Mouse (Mus musculus) intestine, postnatal 0 days (tissue): Measurements from ENCODE around the gene Kcnip4. TPM values are rescaled to one million over a fixed set of nuclear protein-coding genes. Genes with fewer than 3 reads are reported as not detected.

Source experiments
- ATAC-seq: fragments of 200-750 bp; cut with Nextera tagmentation; 2 replicates; pipeline ENCODE4 v1.8.0; 2017; ENCODE audit warnings: mild to moderate bottlenecking, moderate TSS enrichment, moderate library complexity
- H3K27ac ChIP-seq: fragments of 300-500 bp; sonication (generic); 2 replicates; pipeline ENCODE4 v1.5.1; 2014; ENCODE audit warnings: mild to moderate bottlenecking, low read depth, low read length, moderate library complexity
- H3K27me3 ChIP-seq: fragments of 300-500 bp; sonication (generic); replicated peaks from 2 replicates; pipeline ENCODE4 v1.6.1; 2014; ENCODE audit warnings: low read length, mixed read lengths; ENCODE audit not compliant: control insufficient read depth, insufficient read depth
- H3K36me3 ChIP-seq: fragments of 300-500 bp; sonication (generic); 2 replicates; pipeline ENCODE4 v1.6.1; 2014; ENCODE audit warnings: mild to moderate bottlenecking, moderate library complexity; ENCODE audit not compliant: control insufficient read depth, insufficient read depth
- H3K4me1 ChIP-seq: fragments of 300-500 bp; sonication (generic); replicated peaks from 2 replicates; pipeline ENCODE4 v1.6.1; 2014; ENCODE audit warnings: antibody characterized with exemption, low read length, mixed read lengths; ENCODE audit not compliant: control insufficient read depth, insufficient read depth
- H3K4me2 ChIP-seq: fragments of 300-500 bp; sonication (generic); replicated peaks from 2 replicates; pipeline ENCODE4 v1.6.1; 2014; ENCODE audit warnings: low read depth, mild to moderate bottlenecking, moderate library complexity
- H3K4me3 ChIP-seq: fragments of 300-500 bp; sonication (generic); 2 replicates; pipeline ENCODE4 v1.5.1; 2014; ENCODE audit warnings: low read depth, low read length
- H3K9ac ChIP-seq: fragments of 300-500 bp; sonication (generic); 2 replicates; pipeline ENCODE4 v1.6.1; 2014; ENCODE audit warnings: mild to moderate bottlenecking, low read depth, low read length
- H3K9me3 ChIP-seq: fragments of 300-500 bp; sonication (generic); 2 replicates; pipeline ENCODE4 v1.6.1; 2016; ENCODE audit warnings: mixed run types; ENCODE audit not compliant: control insufficient read depth
- CTCF ChIP-seq: sonication (generic); IDR thresholded peaks from 2 replicates; pipeline ENCODE4 v1.5.1; 2016; ENCODE audit warnings: low read depth, mild to moderate bottlenecking, control low read depth, antibody characterized with exemption, moderate library complexity
- WGBS: fragments of 180-500 bp; shearing (Covaris S2); extraction: QIAGEN DNeasy Blood & Tissue Kit; methylation state at CpG from one replicate; pipeline ENCODE4 v1.1.7; 2014; 5-methylcytosine and 5-hydroxymethylcytosine counted together
- polyA plus RNA-seq: library from polyadenylated mRNA; unstranded; fragments of >200 nt; fragmentation: Nextera tagmentation; extraction: Ambion mirVana; gene quantifications from 2 replicates; pipeline ENCODE4 v1.2.1, GENCODE M21; 2015

Kcnip4 gene
- polyA plus RNA-seq, 1 experiment from 2014 or later: 1.5 TPM

DNA sequence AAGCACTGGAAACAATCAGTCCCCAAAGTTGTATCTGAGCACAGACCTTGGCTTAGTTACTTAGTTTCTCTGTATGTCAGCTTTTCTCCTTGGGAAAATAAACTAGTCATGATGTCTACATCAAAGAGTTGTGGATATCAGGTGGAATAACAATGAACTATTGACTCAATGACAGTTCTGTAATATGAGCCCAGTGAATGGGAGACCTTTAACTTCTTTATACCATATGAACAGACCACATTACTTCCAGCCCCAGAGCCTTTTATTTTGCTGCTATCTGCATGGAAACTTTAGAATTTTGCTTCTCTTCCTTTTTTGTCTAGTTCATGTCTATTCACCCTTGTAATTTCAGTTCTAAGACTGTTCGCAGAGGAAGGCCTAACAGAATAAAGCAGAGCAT lies 1011.4 kb downstream of the Kcnip4 start:
- 93% methylated on average over 1 of the region's 1 CpGs for WGBS
- H3K4me1 ChIP-seq: no peaks in the 10 kb centered on the region
- H3K9ac ChIP-seq: no peak overlapping the region
- H3K9me3 ChIP-seq: no peaks in the 10 kb centered on the region
- no peak overlapping the region for H3K4me3 ChIP-seq
- H3K4me2 ChIP-seq: no peak overlapping the region
- H3K36me3 ChIP-seq: no peaks in the 10 kb centered on the region
- no peak for TF ChIP-seq CTCF
- no peak overlapping the region for H3K27ac ChIP-seq
- ATAC-seq: no peak
- H3K27me3 ChIP-seq: no peaks in the 10 kb centered on the region

DNA sequence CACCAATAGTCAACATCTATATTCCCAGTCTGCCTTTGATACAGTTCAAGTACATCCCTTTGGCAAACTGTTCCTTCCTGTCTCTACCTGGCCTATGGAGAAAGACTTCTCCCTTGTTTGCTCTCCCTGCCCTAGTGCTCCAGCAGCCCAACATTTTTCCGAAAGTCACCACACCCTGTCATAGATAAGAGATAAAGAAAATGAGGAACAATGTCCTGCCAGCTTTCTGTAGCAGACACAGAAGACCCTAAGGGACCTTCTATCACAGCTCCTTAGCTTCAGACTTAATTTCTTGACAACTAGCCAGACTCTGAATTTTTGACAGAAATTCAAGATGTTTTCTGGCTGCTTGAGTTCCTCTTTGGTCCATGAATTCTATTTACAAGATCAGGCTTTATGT lies 1013.4 kb downstream of the Kcnip4 start:
- no peak for ATAC-seq
- H3K27me3 ChIP-seq: no peaks in the 10 kb centered on the region
- H3K27ac ChIP-seq: no peak overlapping the region
- H3K9ac ChIP-seq: no peak overlapping the region
- H3K4me3 ChIP-seq: no peak overlapping the region
- 29% methylated on average over 1 of the region's 1 CpGs for WGBS
- H3K4me2 ChIP-seq: no peak overlapping the region
- no peak for TF ChIP-seq CTCF
- H3K36me3 ChIP-seq: no peaks in the 10 kb centered on the region
- H3K4me1 ChIP-seq: no peaks in the 10 kb centered on the region
- no peaks in the 10 kb centered on the region for H3K9me3 ChIP-seq

DNA sequence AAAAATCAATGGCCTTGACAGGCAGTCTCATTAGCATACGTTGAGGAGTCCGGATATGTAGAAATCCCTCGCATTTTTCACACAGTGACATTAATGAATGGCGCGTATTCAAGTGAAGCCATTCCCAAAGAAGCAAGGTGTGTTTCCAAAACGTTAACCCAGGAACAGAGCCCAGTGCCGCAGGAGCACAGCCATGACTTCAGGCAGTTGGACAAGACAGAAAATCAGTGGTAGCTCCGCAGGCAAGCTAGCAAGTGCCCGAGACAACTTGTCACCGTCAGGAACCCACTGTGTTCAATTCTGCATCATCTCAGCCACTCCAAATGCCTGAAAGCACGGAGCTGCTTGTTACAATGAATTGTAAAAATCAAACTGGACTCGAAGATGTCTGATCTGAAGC lies 1014.5 kb downstream of the Kcnip4 start:
- no peak for ATAC-seq
- no peaks in the 10 kb centered on the region for H3K27me3 ChIP-seq
- TF ChIP-seq CTCF: no peak
- H3K9ac ChIP-seq: no peak overlapping the region
- H3K9me3 ChIP-seq: no peaks in the 10 kb centered on the region
- no peak overlapping the region for H3K27ac ChIP-seq
- H3K4me3 ChIP-seq: no peak overlapping the region
- no peak overlapping the region for H3K4me2 ChIP-seq
- 79% methylated on average over 12 of the region's 12 CpGs for WGBS
- H3K36me3 ChIP-seq: no peaks in the 10 kb centered on the region
- H3K4me1 ChIP-seq: no peaks in the 10 kb centered on the region

DNA sequence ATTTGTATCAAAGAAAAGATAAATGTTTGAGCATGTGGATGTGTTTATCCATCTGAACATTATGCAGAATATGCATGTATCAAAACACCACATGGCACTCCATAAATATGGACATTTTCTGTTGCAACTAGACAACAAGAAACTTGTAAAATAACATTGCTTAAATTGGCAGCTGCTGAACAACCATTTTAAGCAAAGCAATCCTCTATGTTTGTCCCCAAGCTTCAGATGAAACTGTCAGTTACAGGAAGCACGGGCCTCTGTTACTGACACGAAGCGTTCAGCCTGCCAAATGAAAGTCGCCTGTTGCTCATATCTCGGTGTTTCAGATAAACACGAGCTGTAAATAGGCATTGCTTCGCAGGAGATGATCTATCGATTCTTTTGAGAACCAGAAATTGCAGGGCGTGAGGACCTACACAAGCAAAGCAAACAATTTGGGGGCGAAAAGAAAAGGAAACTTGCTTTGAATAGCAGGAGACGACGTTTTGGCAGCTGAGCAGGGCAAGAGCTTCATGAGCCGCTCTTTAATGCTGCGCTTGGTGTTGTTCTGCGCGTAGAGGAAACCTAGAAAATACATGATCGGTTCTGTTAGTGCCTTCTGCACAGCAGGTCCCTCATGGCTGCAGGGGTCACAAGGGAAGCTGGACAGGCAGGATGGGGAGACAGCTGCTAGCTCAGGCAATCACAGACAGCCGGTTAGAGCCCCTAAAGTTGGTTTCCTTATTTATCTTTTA lies 1015.3 kb downstream of the Kcnip4 start:
- whole genome bisulfite sequencing: 51% methylated on average over 18 of the region's 18 CpGs
- no peak for ATAC-seq
- Histone ChIP-seq H3K4me2 (peak overlapping the region; percentile 28), H3K9ac (no peak overlapping the region), H3K9me3 (no peaks in the 10 kb centered on the region), H3K27me3 (no peaks in the 10 kb centered on the region), H3K27ac (no peak overlapping the region), H3K4me3 (no peak overlapping the region), H3K4me1 (no peaks in the 10 kb centered on the region), H3K36me3 (no peaks in the 10 kb centered on the region)
- no peak for TF ChIP-seq CTCF

DNA sequence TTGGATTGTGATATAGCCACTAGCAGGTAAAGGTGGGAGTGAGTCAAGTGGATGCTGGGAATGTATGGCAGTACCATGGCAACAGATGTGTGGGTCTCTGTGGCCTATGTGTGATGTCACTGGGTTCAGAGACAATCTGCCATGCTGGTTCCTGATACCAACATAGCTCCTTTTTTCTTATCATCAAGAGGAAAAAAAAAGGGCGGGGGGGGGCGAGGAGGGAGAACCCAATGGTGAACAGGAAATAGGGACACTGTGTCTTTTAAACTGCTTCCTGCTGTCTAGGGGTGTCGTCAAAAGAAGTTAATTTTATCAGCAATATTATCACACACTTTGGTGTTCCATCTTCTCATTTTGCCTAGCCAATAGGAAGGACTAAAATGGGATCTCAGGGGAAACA lies 1021.6 kb downstream of the Kcnip4 start:
- Histone ChIP-seq H3K27ac (no peak overlapping the region), H3K4me3 (no peak overlapping the region), H3K9me3 (no peaks in the 10 kb centered on the region), H3K27me3 (no peaks in the 10 kb centered on the region), H3K9ac (no peak overlapping the region), H3K4me2 (no peak overlapping the region), H3K36me3 (no peaks in the 10 kb centered on the region), H3K4me1 (no peaks in the 10 kb centered on the region)
- WGBS: 67% methylated on average over 3 of the region's 3 CpGs
- ATAC-seq: no peak
- TF ChIP-seq CTCF: no peak

DNA sequence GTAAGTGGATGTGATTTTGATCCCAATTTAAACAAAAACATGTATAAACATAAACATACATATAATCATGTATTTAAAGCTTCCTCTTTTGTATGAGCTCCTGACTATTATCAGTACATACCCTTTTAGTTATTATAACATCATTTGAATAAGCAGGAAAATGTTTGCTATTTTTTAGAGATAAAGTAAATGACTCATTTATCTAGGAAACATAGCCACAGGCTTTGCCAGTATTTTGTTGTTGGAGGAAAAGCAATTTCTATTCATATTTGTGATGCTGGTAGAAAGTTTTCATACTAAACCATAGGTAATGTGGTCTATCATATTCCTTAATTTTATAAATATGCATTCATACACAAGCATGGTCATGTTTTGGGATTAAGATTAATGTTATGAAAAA lies 1022.3 kb downstream of the Kcnip4 start:
- no peak for ATAC-seq
- Histone ChIP-seq H3K9ac (no peak overlapping the region), H3K9me3 (no peaks in the 10 kb centered on the region), H3K36me3 (no peaks in the 10 kb centered on the region), H3K4me2 (no peak overlapping the region), H3K4me3 (no peak overlapping the region), H3K4me1 (no peaks in the 10 kb centered on the region), H3K27me3 (no peaks in the 10 kb centered on the region), H3K27ac (no peak overlapping the region)
- TF ChIP-seq CTCF: no peak
